Mouse (Mus musculus) midbrain, embryonic 13.5 days (tissue): ENCODE data around the gene Eif5a2. TPM values are rescaled to one million over a fixed set of nuclear protein-coding genes. Genes with fewer than 3 reads are reported as not detected.
"Not testable (repeated sequence)": the region's sequence is repeated elsewhere in the genome, so short reads cannot be mapped to it uniquely, and the experiment has no call there.

Experiments
- ATAC-seq: fragments of 200-750 bp; cut with Nextera tagmentation; 2 replicates; pipeline ENCODE4 v1.8.0; 2017; ENCODE audit warnings: mild to moderate bottlenecking, moderate TSS enrichment, moderate library complexity
- H3K27ac ChIP-seq: fragments of 300-500 bp; sonication (generic); 2 replicates; pipeline ENCODE4 v1.5.1; 2015; ENCODE audit warnings: inconsistent platforms, mild to moderate bottlenecking, moderate library complexity
- H3K27me3 ChIP-seq: fragments of 300-500 bp; sonication (generic); 2 replicates; pipeline ENCODE4 v1.6.1; 2015; ENCODE audit warnings: mild to moderate bottlenecking, inconsistent platforms
- H3K36me3 ChIP-seq: fragments of 300-500 bp; sonication (generic); 2 replicates; pipeline ENCODE4 v1.6.1; 2015; ENCODE audit warnings: mild to moderate bottlenecking, inconsistent platforms
- H3K4me1 ChIP-seq: fragments of 300-500 bp; sonication (generic); replicated peaks from 2 replicates; pipeline ENCODE4 v1.6.1; 2015; ENCODE audit warnings: inconsistent platforms
- H3K4me2 ChIP-seq: fragments of 300-500 bp; sonication (generic); replicated peaks from 2 replicates; pipeline ENCODE4 v1.6.1; 2015; ENCODE audit warnings: moderate library complexity, mild to moderate bottlenecking, inconsistent platforms
- H3K4me3 ChIP-seq: fragments of 300-500 bp; sonication (generic); replicated peaks from 2 replicates; pipeline ENCODE4 v1.5.1; 2015; ENCODE audit warnings: mild to moderate bottlenecking, inconsistent platforms
- H3K9ac ChIP-seq: fragments of 300-500 bp; sonication (generic); replicated peaks from 2 replicates; pipeline ENCODE4 v1.6.1; 2015; ENCODE audit warnings: mild to moderate bottlenecking, inconsistent platforms
- H3K9me3 ChIP-seq: fragments of 300-500 bp; sonication (generic); 2 replicates; pipeline ENCODE4 v1.6.1; 2016; ENCODE audit warnings: mild to moderate bottlenecking, inconsistent platforms
- WGBS: fragments of 180-500 bp; shearing (Covaris S2); methylation state at CpG from one replicate; pipeline ENCODE4 v1.1.7; 2015; 5-methylcytosine and 5-hydroxymethylcytosine counted together
- polyA plus RNA-seq: library from polyadenylated mRNA; unstranded; fragments of >200 nt; fragmentation: Nextera tagmentation; extraction: Ambion mirVana; gene quantifications from 2 replicates; pipeline ENCODE4 v1.2.1, GENCODE M21; 2015

Eif5a2 gene
- polyA plus RNA-seq, 1 experiment from 2014 or later, result 8.7 TPM

- not testable (repeated sequence) for H3K4me2 ChIP-seq, ATAC-seq, H3K27ac ChIP-seq, H3K27me3 ChIP-seq, H3K4me3 ChIP-seq, H3K4me1 ChIP-seq, H3K9ac ChIP-seq, H3K9me3 ChIP-seq, H3K36me3 ChIP-seq
- WGBS, result 65% methylated on average over 4 of the region's 4 CpGs
These were observed 8.2 kb upstream of the Eif5a2 start for GRCm38 (mm10) chr3:28772919-28773318.

- WGBS, result 89% methylated on average over 7 of the region's 7 CpGs
- no peak overlapping the region for H3K9ac ChIP-seq
These were observed 5.7 kb upstream of the Eif5a2 start for GRCm38 (mm10) chr3:28775361-28775760.

GRCm38 (mm10) chr3:28775958-28776357 is 5.1 kb upstream of the Eif5a2 start:
- no peaks in the 10 kb centered on the region for H3K9me3 ChIP-seq
- WGBS, result 95% methylated on average over 1 of the region's 1 CpGs
- 0 out of 2 replicates have a peak, but pooled peaks cover 12% of the 10 kb centered on the region for H3K27me3 ChIP-seq
- peaks cover 3% of the 10 kb centered on the region; the same call in 1 of the 2 replicates for H3K4me1 ChIP-seq
- H3K4me2 ChIP-seq, result no peak overlapping the region
- H3K4me3 ChIP-seq, result no peak overlapping the region
- no peak overlapping the region for H3K9ac ChIP-seq
- no peak overlapping the region for H3K27ac ChIP-seq
- ATAC-seq, result no peak
- no peaks in the 10 kb centered on the region for H3K36me3 ChIP-seq

More at GRCm38 (mm10) chr3:28775361-28775760, 5.7 kb upstream of the Eif5a2 start:
- no peak for ATAC-seq
- no peak overlapping the region for H3K27ac ChIP-seq
- H3K4me1 ChIP-seq, result no peaks in the 10 kb centered on the region
- no peak overlapping the region for H3K4me3 ChIP-seq
- no peaks in the 10 kb centered on the region for H3K36me3 ChIP-seq
- H3K4me2 ChIP-seq, result no peak overlapping the region
- H3K9me3 ChIP-seq, result no peaks in the 10 kb centered on the region
- 0 out of 2 replicates have a peak, but pooled peaks cover 8% of the 10 kb centered on the region for H3K27me3 ChIP-seq

- ATAC-seq, result no peak
- no peak overlapping the region for H3K9ac ChIP-seq
These were observed 4.6 kb upstream of the Eif5a2 start for GRCm38 (mm10) chr3:28776491-28776890.

GRCm38 (mm10) chr3:28780511-28780910 is 565 bp upstream of the Eif5a2 start:
- WGBS, result 81% methylated on average over 9 of the region's 9 CpGs

More at GRCm38 (mm10) chr3:28776491-28776890, 4.6 kb upstream of the Eif5a2 start:
- Histone ChIP-seq H3K36me3 (no peaks in the 10 kb centered on the region), H3K27ac (no peak overlapping the region), H3K27me3 (0 out of 2 replicates have a peak, but pooled peaks cover 12% of the 10 kb centered on the region), H3K9me3 (no peaks in the 10 kb centered on the region), H3K4me1 (peaks cover 3% of the 10 kb centered on the region; the same call in 1 of the 2 replicates), H3K4me2 (no peak overlapping the region), H3K4me3 (no peak overlapping the region)
- WGBS, result 80% methylated on average over 1 of the region's 1 CpGs

GRCm38 (mm10) chr3:28781422-28781821 is 346 bp downstream of the Eif5a2 start:
- Histone ChIP-seq H3K4me1 (peaks cover 19% of the 10 kb centered on the region), H3K27ac (no peak overlapping the region), H3K4me2 (peak overlapping the region; percentile 92), H3K4me3 (peak overlapping the region; percentile 73), H3K36me3 (no peaks in the 10 kb centered on the region), H3K27me3 (peaks cover 15% of the 10 kb centered on the region; the same call in 1 of the 2 replicates), H3K9me3 (no peaks in the 10 kb centered on the region), H3K9ac (peak overlapping the region; percentile 80)
- no peak for ATAC-seq
- WGBS, result under 1% methylated on average over 36 of the region's 41 CpGs

More at GRCm38 (mm10) chr3:28780511-28780910, 565 bp upstream of the Eif5a2 start:
- Histone ChIP-seq H3K36me3 (no peaks in the 10 kb centered on the region), H3K4me2 (peak overlapping the region; percentile 92), H3K27ac (no peak overlapping the region), H3K4me3 (peak overlapping the region; percentile 73), H3K9me3 (no peaks in the 10 kb centered on the region), H3K4me1 (peaks cover 19% of the 10 kb centered on the region), H3K9ac (no peak overlapping the region), H3K27me3 (peaks cover 15% of the 10 kb centered on the region; the same call in 1 of the 2 replicates)
- peak; percentile 35 for ATAC-seq

- no peaks in the 10 kb centered on the region for H3K9me3 ChIP-seq
- peaks cover 19% of the 10 kb centered on the region for H3K4me1 ChIP-seq
- H3K9ac ChIP-seq, result peak overlapping the region; percentile 80
- peak overlapping the region; percentile 73 for H3K4me3 ChIP-seq
- peaks cover 15% of the 10 kb centered on the region; the same call in 1 of the 2 replicates for H3K27me3 ChIP-seq
- H3K36me3 ChIP-seq, result no peaks in the 10 kb centered on the region
- no peak overlapping the region for H3K27ac ChIP-seq
- 22% methylated on average over 14 of the region's 14 CpGs for WGBS
- peak overlapping the region; percentile 92 for H3K4me2 ChIP-seq
- ATAC-seq, result no peak
These were observed 772 bp downstream of the Eif5a2 start for GRCm38 (mm10) chr3:28781848-28782247.

GRCm38 (mm10) chr3:28784176-28784575 is 3.1 kb downstream of the Eif5a2 start:
- no peak for ATAC-seq
- Histone ChIP-seq H3K9ac (no peak overlapping the region), H3K27me3 (peaks cover 14% of the 10 kb centered on the region; the same call in 1 of the 2 replicates), H3K36me3 (no peaks in the 10 kb centered on the region), H3K4me3 (no peak overlapping the region), H3K27ac (no peak overlapping the region), H3K4me1 (peaks cover 19% of the 10 kb centered on the region), H3K9me3 (no peaks in the 10 kb centered on the region), H3K4me2 (no peak overlapping the region)
- 66% methylated on average over 2 of the region's 2 CpGs for WGBS

GRCm38 (mm10) chr3:28794835-28795234 is 13.8 kb downstream of the Eif5a2 start:
- no peak overlapping the region for H3K27ac ChIP-seq
- H3K9ac ChIP-seq, result no peak overlapping the region
- no peaks in the 10 kb centered on the region for H3K27me3 ChIP-seq
- no peak overlapping the region for H3K4me2 ChIP-seq
- 93% methylated on average over 7 of the region's 7 CpGs for WGBS
- H3K4me1 ChIP-seq, result no peaks in the 10 kb centered on the region
- no peak for ATAC-seq
- no peak overlapping the region for H3K4me3 ChIP-seq
- H3K9me3 ChIP-seq, result no peaks in the 10 kb centered on the region
- H3K36me3 ChIP-seq, result no peaks in the 10 kb centered on the region

GRCm38 (mm10) chr3:28805301-28806097 is 24.4 kb downstream of the Eif5a2 start, which contains the start of gene Rpl22l1:
TSS of gene Rpl22l1 (plus strand) at chr3:28805436.
- Histone ChIP-seq H3K9me3 (no peaks in the 10 kb centered on the region), H3K27me3 (no peaks in the 10 kb centered on the region), H3K9ac (peak within 1 kb of the TSS; percentile 92), H3K27ac (peak within 1 kb of the TSS; percentile 79), H3K4me1 (peaks cover 15% of the 10 kb centered on the region), H3K4me3 (peak within 1 kb of the TSS; percentile 79), H3K36me3 (peaks cover 20% of the 10 kb centered on the region), H3K4me2 (peak within 1 kb of the TSS; percentile 75)
- under 1% methylated on average over 72 of the region's 72 CpGs for WGBS
- ATAC-seq, result peak; percentile 99

- H3K27ac ChIP-seq, result no peak overlapping the region
- no peak overlapping the region for H3K4me2 ChIP-seq
- no peak overlapping the region for H3K4me3 ChIP-seq
- ATAC-seq, result no peak
- H3K9ac ChIP-seq, result no peak overlapping the region
- 90% methylated on average over 4 of the region's 4 CpGs for whole genome bisulfite sequencing
- peaks cover 24% of the 10 kb centered on the region for H3K36me3 ChIP-seq
- H3K27me3 ChIP-seq, result no peaks in the 10 kb centered on the region
- peaks cover 15% of the 10 kb centered on the region for H3K4me1 ChIP-seq
- no peaks in the 10 kb centered on the region for H3K9me3 ChIP-seq
These were observed 27.1 kb downstream of the Eif5a2 start for GRCm38 (mm10) chr3:28808039-28808643.

- peaks cover 24% of the 10 kb centered on the region for H3K36me3 ChIP-seq
- no peaks in the 10 kb centered on the region for H3K9me3 ChIP-seq
- ATAC-seq, result no peak
- H3K27ac ChIP-seq, result no peak overlapping the region
- H3K27me3 ChIP-seq, result no peaks in the 10 kb centered on the region
- H3K4me3 ChIP-seq, result no peak overlapping the region
- no peak overlapping the region for H3K4me2 ChIP-seq
- WGBS, result 81% methylated on average over 4 of the region's 4 CpGs
- H3K4me1 ChIP-seq, result peaks cover 5% of the 10 kb centered on the region
- H3K9ac ChIP-seq, result no peak overlapping the region
These were observed 30.4 kb downstream of the Eif5a2 start for GRCm38 (mm10) chr3:28811441-28811840.
